Mouse (Mus musculus) bone marrow macrophage, adult 2 months (primary cell): ENCODE data around the gene Miga1.

Experiments
- CTCF ChIP-seq: IDR thresholded peaks from 2 replicates; pipeline ENCODE4 v1.5.1; 2012; ENCODE audit warnings: low read depth, mild to moderate bottlenecking, low read length, moderate library complexity
- POLR2A ChIP-seq: IDR thresholded peaks from 2 replicates; pipeline ENCODE4 v1.6.1; 2012; ENCODE audit warnings: mild to moderate bottlenecking, low read depth, low read length, borderline replicate concordance

DNA sequence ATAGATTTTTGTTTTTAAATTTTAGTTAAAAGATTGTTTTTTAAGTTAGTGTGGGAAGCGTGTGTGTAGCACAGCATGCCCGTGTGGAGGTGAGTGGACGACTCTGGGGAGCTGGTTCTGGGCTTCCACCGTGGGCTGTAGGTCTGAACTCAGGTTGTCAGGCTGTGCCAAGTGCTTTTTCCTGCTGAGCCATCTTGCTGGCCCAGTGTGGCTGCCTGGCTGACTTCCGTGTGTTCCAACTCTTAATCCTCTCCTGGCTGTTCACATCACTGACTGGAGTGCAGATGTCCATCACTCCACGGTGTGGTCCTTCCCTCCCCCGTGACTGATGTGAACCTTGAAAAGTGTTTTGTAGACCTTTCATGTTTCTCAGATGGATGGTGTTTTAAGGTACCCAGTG lies 18.9 kb upstream of the Miga1 start:
- no peak for TF ChIP-seq POLR2A
- no peak for TF ChIP-seq CTCF
